Mouse (Mus musculus) fibroblast of lung, adult 2 months (primary cell): ENCODE data around the gene Adam15.

Experiments used
- DNase-seq: peaks from one replicate; pipeline ENCODE4 v3.0.0-alpha.2; 2011; ENCODE audit warnings: low read depth

The Adam15 gene

DNA sequence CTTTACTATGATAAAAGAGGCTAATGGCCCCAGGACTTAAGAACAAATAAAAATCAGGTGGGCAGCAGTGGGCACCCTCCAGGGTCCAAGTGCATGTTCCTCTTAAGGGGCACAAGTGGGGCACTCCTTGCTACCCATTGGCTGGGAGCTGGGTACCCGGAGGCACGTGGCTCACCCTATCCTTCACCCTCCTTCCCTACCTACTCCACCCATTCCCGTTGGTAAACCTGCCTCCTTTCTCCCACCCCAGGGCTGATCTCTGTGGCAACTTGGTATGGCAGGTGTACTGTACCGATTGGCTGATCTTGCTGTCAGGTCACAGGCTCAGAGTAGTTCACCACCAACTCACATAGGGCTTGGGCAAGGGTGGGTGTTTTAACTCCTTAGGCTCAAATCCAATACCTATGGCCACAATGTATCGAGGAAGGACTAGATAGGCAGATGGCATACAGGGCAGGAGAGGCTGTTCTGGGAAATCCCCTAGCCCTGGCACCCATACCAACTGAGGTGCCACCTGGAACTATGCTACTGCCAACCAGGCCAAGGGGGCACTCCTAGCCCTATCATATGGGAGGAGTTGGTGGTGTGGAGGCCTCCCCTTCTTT, 34.0 kb upstream of the Adam15 start:
- DNase-seq = no peak

- no peak for DNase-seq
These were observed 33.2 kb upstream of the Adam15 start for GRCm38 (mm10) chr3:89382950-89383349.

DNA sequence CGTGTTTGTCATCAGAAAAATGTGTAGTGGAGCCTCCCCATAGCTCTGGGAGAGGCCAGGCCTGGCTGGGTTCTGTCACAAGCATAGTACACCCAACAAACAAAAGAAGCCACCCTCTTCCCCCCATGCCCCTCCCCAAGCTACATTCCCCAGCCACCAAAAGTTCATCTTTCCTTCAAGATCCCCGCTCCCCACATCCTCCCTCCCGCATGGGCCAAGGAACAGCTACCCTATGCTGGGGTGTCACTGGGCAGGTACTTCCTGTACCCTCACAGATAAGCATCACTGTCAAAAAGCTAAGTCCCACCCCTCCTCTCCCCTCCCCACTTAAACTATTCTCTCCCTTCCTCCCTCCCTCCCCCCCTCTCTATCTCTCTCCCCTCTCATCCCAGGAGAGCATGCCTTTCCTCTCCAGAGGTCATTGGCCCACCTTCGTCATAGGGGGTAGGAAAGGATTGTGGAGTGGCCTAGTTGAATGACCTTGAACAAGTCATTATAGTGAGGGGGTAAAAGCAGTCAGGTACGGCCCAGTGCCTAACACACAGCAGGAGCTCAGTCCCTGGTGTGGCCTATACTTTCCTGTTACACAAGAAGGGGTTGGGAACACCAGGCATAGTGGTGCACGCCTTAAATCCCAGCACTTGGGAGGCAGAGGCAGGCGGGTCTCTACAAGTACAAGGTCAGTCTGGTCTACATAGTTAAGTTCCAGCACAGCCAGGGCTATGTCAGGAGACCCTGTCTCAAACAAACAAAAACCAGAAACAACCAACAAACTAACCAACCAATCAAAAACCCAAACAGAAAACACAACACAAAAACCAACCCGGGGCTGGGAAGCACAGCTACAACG, 32.5 kb upstream of the Adam15 start:
- no peak for DNase-seq

GRCm38 (mm10) chr3:89381233-89381632, 31.4 kb upstream of the Adam15 start:
- DNase-seq = no peak

DNA sequence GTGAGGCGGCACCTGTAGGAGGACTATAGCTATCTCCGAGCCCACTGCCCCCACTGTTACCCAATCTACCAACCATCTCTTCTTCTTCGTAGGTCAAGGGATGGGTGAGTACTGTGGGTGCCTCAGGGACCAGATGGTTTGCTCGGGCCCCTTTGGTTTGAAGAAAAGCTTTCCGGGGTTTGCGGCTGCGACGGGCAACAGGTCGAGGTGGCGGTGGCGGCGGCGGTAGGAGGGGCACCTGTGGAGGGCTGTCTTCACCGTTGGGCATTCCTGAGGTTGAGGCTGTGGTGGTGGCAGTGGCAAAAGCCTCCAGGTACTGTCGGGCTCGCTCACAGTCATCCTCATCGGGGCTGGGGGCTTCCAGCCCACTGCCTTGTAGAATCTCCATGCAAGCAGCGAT, 30.9 kb upstream of the Adam15 start:
- no peak for DNase-seq

DNA sequence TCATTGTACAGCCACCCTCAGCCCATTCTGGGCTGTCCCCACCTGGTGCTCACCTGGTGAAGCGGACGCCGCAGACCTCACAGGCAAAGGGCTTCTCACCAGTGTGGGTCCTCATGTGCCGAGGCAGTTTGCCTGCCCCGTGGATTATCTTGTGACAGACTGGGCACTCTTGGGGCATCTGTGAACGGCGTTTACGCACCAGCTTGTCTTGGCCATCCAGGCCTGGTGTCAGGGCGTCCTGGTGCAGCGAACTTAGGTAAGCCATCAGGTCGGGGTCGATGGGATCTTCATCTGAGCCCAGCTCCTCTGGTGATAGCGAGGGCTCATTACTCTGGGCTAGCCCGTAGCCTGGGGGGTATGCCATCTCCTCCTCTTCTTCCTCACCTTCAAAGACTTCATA, 30.5 kb upstream of the Adam15 start:
- DNase-seq = no peak

- DNase-seq = no peak
These were observed 29.8 kb upstream of the Adam15 start for GRCm38 (mm10) chr3:89379388-89380131.

- peak; percentile 60 for DNase-seq
These were observed 28.7 kb upstream of the Adam15 start for GRCm38 (mm10) chr3:89378394-89379067.

DNA sequence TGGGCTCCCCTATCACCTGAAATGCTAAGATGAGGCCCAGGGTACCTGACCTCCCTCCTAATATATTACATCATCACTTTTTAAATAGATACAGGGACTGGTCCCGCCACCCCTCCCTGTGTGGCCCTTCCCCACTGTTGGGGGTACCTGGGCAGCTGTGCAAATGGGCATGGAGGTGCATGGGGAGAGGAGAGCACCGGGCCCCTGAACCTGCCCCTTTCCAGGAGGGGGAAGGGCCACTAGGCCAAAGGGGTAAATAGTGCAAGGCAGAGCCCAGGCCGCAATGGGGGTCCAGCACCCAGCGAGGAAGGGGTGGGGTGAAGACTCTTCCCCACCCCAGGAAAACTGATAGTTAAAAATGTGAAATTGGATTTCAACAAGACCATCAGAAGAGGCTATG, 28.0 kb upstream of the Adam15 start:
- DNase-seq = no peak

GRCm38 (mm10) chr3:89373581-89374231, 23.9 kb upstream of the Adam15 start:
- no peak for DNase-seq

DNA sequence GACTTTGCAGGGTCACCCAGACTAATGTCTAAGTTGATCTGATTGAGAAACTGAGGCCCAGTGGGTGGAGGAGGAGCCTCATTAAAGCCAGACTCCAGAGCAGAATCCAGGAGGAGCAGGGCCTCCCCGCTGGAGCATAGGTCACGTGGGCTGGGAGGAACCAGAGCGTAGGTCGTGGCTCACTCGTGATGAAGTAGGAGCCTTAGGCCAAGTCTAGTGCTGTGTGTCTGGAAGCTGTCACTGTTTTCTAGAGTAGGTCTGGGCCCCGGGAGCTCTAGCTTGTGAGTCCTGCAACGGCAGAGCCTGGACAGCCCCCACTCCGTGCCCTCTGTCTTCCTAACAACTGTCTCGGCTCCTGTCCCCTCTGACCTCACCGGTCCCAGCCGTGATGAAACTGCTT, 17.5 kb upstream of the Adam15 start:
- DNase-seq = no peak

- no peak for DNase-seq
These were observed 16.0 kb upstream of the Adam15 start for GRCm38 (mm10) chr3:89365486-89366414.

DNA sequence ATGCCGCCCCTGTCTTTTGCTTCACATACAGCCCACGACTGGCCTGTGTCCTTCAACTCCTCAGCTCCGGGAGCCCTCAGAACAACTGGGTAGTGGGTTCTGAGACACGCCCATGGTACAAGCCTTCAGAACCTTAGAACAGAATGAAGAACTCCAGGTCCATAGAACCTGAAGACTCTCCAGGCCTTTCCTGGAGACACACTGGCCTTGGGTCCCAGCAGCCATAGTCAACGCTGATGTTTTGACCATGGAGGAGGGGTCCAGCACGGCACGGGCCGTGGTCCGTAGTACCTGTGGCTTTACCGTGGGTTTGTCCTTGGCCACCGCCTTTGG, 15.3 kb upstream of the Adam15 start, which contains the start of gene Dcst1:
Gene Dcst1 (minus strand): TSS at position 101 of the 333 bp plus-strand sequence.
- DNase-seq = no peak

GRCm38 (mm10) chr3:89364631-89365030, 14.8 kb upstream of the Adam15 start:
- no peak for DNase-seq

- no peak for DNase-seq
These were observed 11.9 kb upstream of the Adam15 start, which contains the start of gene Dcst2 for GRCm38 (mm10) chr3:89361675-89362074. Gene Dcst2, plus strand, starts transcription at chr3:89361975.

- DNase-seq = no peak
These were observed 10.4 kb upstream of the Adam15 start for GRCm38 (mm10) chr3:89360237-89360636.

DNA sequence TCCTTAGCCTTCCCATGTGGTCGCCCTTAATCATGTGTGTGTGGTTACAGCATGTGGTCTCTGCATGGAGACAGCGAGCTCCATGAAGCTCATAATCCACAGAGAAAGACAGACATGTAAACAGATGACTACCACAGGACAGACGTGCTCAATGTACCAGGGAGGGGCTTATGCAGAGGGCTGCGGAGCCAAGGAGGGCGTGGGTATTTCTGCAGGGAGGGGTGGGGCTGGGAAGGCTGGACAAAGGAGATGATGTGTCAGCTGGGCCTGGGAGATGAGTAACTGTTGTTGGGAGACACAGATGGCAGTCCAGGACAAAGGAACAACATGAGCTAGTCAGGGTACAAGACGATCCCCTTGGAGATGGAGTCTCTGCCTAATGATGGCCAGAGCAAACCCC, 9.8 kb upstream of the Adam15 start:
- peak; percentile 26 for DNase-seq

DNA sequence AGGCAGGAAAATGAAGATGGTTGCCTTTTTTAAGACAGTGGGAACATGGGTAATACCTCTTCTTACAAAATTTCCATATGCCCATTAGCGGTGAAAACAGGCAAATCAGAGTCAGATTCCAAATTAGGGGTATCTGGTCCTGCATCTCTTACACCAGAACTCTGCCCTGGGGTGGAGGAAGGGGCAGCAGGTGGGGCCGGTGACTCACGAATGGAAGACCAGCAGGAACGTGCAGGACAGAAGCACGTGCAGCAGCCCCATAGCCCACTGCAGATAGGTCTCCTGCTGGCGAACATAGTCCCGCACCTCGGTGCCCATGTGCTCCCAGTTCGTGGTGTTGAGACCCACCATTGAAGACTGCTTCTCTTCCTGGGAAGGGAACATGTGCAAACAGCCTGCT, 6.2 kb upstream of the Adam15 start:
- DNase-seq = no peak

- DNase-seq = no peak
These were observed 5.7 kb upstream of the Adam15 start for GRCm38 (mm10) chr3:89355512-89355902.

DNA sequence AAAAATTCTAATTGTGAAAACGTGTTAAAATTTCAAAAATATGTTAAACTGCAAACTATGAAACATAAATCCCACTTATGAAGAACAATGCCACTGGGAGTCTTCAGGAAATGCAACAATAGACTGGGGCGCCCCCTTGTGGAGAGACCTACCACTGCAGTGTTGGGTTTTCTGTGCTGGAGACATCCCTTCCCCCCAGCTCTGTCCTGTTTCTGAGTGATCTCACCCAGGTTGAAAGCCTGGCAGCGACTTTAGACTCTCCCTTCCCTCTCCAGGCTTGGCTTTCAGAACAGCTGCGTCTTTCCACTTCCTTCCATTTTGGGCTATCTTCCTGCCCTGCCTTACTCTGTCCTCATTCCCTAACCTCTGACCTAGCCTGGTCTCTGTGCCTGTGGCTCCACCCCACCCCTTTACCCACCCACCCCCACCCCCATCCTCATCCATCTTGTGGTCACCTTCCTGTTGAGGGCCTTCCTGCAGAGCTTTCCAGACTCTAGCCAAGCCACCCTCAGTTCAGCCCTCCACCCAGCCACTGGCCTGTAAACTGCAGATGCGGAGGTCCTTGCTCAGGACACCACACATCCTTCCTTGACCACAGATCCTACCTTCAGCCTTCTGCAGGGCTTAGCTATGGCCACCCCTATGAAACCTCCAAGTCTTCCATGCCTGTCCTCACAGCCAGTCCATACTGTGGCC, 5.2 kb upstream of the Adam15 start:
- DNase-seq = no peak
